Mouse (Mus musculus): Measurements from ENCODE around the gene Gpr61.

Gene Gpr61

DNA sequence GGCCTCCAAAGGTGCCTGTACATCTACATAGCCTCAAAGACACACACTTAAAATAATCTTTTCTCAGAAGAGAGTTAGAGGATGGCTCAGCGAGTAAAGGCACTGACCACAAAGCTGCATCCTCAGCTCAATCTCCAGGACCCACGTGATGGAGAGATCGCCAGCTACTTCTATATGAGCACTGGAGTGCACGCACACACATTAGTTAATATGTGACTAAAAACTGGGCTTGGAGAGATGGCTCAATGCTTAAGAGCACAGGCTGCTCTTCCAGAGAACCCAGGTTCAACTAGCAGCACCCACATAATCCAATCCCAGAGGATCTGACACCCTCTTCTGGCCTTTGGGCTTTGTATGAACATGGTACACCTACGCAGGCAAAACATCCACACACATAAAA is 23.5 kb downstream of the Gpr61 start:
- no peak for DNase-seq (ENCODE audit: inconsistent ontology term)

DNA sequence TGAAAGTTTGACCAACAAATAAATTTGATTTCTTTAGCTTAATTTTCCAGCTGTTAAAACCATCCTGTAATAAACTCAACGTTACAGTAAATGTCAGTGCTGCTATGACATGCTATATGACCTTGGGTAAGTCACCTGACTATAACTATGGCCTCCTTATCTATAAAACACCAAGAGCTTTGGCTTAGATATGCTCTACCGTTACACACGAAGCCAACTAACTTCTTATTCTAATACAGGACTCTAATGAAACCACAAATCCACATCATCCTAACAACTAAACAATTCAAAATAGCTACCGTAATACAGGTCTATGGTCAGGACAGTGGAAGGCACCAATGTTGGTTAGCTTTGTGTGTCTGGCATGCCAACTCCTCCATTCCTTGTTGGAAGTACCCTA is 24.9 kb downstream of the Gpr61 start:
- no peak for DNase-seq (ENCODE audit: inconsistent ontology term)

DNA sequence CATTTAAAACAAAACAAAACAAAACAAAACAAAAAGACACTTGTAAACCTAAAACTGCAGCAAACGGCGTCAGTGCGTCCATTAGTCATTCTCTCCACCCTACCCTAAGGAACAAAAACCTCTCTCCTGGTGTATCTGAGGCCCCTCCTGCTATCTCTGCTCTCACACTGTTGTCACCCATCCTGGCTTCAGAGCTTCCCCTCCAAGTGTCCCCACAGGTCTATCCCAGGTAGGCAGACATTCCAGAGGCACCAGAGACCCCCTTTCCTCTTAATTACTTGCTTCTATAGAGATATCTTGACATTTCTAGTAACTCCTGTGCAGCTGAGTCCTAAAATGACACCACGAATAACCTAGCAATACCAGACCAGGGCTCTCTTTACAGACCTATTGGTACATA is 25.3 kb downstream of the Gpr61 start:
- DNase-seq (ENCODE audit: inconsistent ontology term): no peak

DNA sequence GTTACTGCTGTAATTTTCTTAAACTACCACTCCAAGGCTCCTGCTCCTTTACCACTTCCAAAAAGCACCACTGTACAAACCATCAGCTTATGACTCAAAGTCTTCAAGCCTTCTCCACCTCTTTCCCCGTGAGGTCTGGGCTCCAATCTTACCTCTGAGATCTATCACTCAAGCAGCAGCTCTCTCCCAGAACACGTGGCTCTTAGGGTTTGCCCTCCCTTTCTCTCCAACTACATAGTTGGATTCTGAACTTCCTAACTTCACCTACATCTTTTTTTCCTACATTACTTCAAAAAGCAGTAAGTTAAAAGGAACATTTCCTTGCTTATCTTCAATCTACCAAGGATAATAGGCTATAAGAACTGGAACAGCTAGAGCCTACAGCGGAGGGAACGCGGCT is 26.2 kb downstream of the Gpr61 start:
- no peak for DNase-seq (ENCODE audit: inconsistent ontology term)

DNA sequence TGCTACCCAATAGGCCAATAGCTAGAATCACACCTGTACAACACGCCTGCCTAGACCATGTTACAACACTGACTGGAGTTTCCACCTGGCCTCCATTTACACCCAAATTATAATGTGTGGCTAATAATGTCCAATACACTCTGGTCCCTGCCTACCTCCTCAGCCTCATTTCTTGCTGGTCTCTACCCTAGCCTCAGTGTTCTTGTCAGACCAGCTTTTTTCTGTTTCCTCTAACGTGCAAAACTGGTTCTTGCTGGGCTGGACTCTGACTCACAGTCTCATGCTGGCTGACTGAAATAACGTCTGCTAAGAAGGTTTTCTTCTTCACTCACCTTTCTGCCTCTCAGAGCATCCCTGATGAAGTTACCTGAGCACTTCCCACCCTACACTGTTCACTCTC is 28.4 kb downstream of the Gpr61 start:
- DNase-seq (ENCODE audit: inconsistent ontology term): no peak

DNA sequence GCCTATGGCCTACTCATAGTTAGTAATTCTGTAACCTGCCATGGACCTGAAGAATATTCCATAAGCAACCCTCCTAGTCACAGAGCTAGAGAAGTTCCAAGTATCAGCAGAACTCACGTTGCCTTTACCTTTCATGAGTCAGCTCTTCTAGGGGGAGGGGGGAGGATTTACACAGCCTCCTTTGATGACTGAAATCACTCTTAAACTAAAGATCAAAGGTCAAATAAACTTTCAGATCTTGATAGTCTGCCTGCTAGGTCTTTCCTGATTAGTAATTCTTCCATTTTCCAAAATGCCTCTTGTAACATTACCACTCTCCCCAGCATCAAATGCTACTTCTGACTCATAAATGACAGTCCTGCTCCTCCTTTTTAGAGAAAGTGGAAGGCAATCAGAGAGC is 30.6 kb downstream of the Gpr61 start:
- DNase-seq (ENCODE audit: inconsistent ontology term): no peak

DNA sequence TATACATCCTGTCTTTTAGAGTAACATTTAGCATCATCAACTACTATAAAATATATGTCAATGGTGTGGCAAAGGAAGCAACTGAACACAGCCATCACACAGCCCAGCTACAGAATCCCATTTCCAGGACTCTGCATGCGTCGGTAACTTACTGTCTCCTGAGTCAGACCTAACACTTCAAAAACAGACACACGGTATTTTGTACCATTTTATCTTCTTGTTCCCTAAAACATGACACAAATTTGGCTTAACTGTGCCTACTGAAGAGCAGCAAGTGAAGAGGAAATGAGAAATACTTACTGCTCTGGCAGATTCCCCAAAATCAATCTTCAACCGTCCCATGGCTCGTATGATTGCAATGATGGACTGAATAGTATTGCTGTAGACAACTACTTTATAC is 31.4 kb downstream of the Gpr61 start:
- no peak for DNase-seq (ENCODE audit: inconsistent ontology term)

DNA sequence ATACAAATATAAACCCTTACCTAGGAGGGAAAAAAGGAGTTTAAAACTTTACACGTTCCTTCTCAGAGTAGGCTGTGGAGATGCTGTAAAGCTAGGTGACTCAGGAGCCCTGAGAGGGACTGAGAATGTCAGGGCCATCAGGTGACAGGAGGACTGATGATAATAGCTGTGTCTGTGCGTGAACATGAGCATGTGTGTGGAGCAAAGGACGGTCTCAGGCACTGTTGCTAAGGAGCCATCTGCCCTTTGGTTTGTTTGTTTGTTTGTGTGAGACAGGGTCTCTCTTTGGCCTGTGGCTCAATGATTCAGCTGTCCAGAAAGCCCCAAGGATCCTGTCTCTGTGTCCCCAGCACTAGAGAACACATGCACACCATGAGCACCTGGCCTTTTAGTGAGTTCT is 33.6 kb downstream of the Gpr61 start:
- no peak for DNase-seq (ENCODE audit: inconsistent ontology term)

DNA sequence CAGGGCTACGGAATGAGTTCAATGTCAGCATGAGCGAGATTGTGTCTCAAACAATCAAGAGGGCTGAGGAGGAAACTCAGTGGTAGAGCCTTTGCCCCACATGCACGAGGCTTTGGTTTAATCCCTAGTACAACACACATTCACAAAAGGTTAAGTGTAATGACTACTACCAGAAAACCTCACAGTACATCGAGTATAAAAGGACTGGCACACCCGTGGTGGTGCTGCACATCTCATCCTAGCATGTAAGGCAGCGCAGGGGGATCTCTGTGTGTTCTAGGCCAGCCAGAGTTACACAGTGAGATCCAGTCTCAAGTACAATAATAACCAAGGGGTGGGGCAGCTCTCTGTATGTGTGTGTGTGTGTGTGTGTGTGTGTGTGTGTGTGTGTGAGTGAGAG is 37.2 kb downstream of the Gpr61 start:
- DNase-seq (ENCODE audit: inconsistent ontology term): no peak

DNA sequence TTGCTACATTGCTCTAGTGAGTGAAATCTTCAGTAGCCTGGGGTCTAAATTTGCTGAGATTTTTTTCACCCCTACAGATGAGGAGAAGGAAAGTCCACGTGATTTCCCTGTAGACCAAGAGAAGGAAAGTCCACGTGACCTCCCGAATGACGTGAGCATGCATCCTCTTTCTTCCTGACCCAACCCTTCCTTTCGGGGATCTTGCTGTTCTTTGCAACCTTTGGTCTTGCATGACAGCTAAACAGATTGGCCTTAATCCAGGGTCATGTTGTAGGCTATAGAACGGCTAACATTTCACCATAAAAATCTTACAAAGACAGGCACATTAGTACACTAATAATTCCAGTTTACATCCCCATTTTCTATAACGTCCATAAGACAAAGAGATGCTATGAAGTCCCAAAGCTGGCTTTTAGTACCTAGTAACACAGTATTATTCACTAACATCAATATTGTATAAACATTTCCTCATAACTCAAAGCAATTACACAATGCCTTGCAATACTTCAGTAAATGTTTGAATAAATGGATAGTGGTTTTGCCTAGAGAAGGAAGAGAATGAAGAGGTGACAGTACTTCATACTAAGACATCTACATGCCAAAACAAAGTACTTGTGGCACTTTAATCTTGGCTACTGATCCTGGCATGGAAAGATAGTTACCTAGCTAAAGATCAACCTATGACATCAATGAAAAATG is 40.9 kb downstream of the Gpr61 start:
- DNase-seq (ENCODE audit: inconsistent ontology term): no peak

DNA sequence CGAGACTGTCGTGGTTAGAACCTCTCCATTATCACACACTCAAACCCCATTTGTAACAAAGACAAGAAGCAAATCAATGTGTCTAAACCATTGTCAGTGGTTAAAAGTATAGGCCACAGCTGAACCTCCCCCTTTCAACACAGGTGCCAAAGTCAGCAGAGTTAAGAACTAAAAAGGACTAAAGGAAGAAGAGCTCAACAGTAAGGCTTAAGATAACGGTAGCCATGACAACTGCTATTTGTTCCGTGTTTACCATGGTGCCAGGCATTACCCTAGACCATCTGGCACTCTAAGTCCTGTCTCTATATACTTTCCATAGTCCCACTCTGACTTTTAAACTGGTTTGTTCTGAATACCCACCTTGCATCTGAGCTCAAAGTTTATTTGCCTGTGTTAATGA is 42.0 kb downstream of the Gpr61 start:
- no peak for DNase-seq (ENCODE audit: inconsistent ontology term)

DNA sequence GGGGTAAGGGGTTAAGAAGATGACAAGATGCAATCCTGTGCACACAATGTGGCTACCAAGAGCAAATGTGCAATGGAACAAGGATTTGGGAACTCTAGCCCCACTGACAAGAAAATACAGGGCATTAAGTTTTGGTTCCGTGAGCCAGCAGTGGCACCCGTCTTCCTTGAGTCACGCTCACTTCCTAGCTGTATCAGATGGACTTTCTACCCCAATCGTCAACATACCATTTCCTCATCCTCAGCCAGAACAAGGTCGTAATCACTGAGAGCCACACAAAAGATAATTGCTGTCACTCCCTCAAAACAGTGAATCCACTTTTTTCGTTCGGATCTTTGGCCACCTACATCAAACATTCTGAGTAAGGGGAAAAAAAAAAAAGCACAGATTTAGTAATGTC is 42.4 kb downstream of the Gpr61 start:
- no peak for DNase-seq (ENCODE audit: inconsistent ontology term)

DNA sequence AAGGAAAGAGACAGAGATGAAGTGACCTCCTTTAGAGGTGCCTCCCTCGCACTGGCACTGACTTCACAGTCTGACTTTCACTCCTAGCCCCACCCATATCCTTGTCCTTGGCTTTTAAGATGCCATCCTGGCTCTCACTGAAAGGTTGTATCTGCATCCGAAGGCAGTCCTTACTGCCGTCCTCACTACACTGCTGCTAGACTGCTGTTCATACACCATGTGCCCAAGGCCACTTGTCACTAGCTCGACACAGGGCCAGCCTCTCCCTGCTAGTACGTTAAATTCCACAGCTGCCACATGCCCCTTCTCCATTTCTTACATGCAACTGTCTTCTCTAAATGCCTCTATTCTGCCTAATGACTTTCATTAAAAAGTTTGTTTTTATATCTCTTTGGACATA is 43.4 kb downstream of the Gpr61 start:
- no peak for DNase-seq (ENCODE audit: inconsistent ontology term)

DNA sequence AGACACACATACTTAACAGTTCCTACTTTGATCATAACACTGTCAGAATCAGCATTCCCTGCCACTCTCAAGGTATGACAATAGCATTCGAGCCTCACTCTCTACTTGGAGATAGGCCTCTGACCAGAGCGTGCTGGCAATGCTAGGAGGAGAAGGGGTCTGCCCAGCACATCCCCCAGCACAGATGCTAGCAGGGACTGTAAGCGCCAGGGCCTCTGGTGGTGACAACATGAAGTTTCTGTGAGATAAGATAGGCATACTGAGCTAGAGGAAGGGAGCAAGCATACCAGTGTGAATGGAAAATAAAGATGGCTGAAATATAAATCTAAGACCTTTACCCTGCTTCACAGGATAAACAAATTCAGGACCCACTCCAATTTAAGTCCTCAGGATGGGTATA is 49.4 kb downstream of the Gpr61 start:
- no peak for DNase-seq (ENCODE audit: inconsistent ontology term)

DNA sequence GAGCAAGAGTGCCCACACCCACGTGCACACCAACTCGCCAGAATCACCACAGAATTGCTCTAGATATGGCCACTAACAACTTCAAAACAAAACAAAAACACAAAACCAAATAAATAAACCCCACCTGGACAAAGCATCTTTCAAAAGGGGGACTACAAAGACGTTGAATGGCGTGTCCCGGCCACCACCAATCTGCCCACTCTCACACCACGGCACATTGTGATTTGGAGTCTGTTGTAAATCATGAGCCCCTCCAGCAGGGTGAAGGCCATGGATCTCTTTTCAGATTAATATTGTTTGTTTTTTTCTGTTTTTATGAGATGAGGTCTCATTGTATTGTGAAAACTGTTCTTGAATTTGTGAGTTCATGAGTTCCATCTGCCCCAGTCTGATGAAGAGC is 52.6 kb downstream of the Gpr61 start:
- DNase-seq (ENCODE audit: inconsistent ontology term): no peak

DNA sequence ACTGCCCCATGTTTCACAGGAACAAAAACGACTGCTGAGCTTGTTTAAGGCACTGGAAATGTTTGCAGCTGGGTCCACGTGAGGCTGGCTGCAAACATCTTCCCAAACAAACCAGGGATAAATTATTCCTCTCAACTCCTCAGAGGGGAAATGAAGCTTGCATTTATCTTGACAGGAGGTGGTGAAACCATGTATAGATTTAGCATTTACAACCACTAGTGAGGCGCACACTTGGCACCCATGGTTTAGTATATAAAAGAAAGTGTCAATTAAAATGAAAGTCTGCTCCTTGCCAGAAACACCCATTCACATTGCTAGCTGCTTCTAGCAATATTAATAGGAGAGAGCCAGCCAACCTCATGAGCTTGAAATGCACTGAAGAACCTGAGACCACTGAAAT is 53.1 kb downstream of the Gpr61 start:
- no peak for DNase-seq (ENCODE audit: inconsistent ontology term)

Data from Muller cell, postnatal 12 days (primary cell).